ENCODE assay signal across 12 mouse cellular contexts in genomic region chr3:151891336-151891735, GRCm38 (mm10). TPM values are rescaled to one million over a fixed set of nuclear protein-coding genes. Genes with fewer than 3 reads are reported as not detected.
DNase-seq lines count a peak whose midpoint lies in the region; ATAC-seq and TF ChIP-seq lines count a peak whose summit lies in the region.
"Had no signal": no experiment of that assay in that cellular context is flagged by ENCODE, and none has a peak within 500 bp of the region (broad histone marks: within the 10 kb centered on the region; RNA-seq: fewer than 3 reads in every experiment).

No protein-coding gene starts in this region.

- ATAC-seq in forebrain, embryonic 14.5 days, result no peak
- no peak for ATAC-seq in forebrain, embryonic 13.5 days
- no peak for ATAC-seq in intestine, embryonic 15.5 days
- ATAC-seq in intestine, postnatal 0 days, result no peak

- no peak overlapping the region for H3K9ac ChIP-seq in forebrain, embryonic 14.5 days (ENCODE audit: low read length)
- H3K9ac ChIP-seq in forebrain, embryonic 13.5 days, result no peak overlapping the region
- no peak overlapping the region for H3K9ac ChIP-seq in intestine, embryonic 15.5 days
- no peak overlapping the region for H3K9ac ChIP-seq in intestine, postnatal 0 days (ENCODE audit: low read depth, low read length)
- H3K9ac ChIP-seq: hindbrain, embryonic 13.5 days; liver, postnatal 0 days had no signal

- H3K4me3 ChIP-seq in forebrain, embryonic 14.5 days (ENCODE audit: low read depth, low read length), result no peak overlapping the region
- H3K4me3 ChIP-seq in forebrain, embryonic 13.5 days, result no peak overlapping the region
- H3K4me3 ChIP-seq in intestine, embryonic 15.5 days (replicated peaks), result no peak overlapping the region
- H3K4me3 ChIP-seq in intestine, postnatal 0 days (ENCODE audit: low read depth, low read length), result no peak overlapping the region
- H3K4me3 ChIP-seq: hindbrain, embryonic 13.5 days; layer of hippocampus, adult 2 months; megakaryocyte, embryonic 14.5 days had no signal

- 0 out of 2 replicates have a peak, but pooled peaks cover 4% of the 10 kb centered on the region for H3K4me1 ChIP-seq in forebrain, embryonic 14.5 days (ENCODE audit: control insufficient read depth, insufficient read depth, low read length)
- H3K4me1 ChIP-seq in forebrain, embryonic 13.5 days, result 0 out of 2 replicates have a peak, but pooled peaks cover 4% of the 10 kb centered on the region
- peaks cover 10% of the 10 kb centered on the region; the same call in 1 of the 2 replicates for H3K4me1 ChIP-seq in intestine, embryonic 15.5 days (replicated peaks)
- H3K4me1 ChIP-seq in intestine, postnatal 0 days (replicated peaks; ENCODE audit: control insufficient read depth, insufficient read depth, low read length), result no peaks in the 10 kb centered on the region
- H3K4me1 ChIP-seq: megakaryocyte, embryonic 14.5 days had no signal

- H3K27ac ChIP-seq in forebrain, embryonic 14.5 days (ENCODE audit: low read depth, low read length), result no peak overlapping the region
- H3K27ac ChIP-seq in forebrain, embryonic 13.5 days, result no peak overlapping the region
- no peak overlapping the region for H3K27ac ChIP-seq in intestine, embryonic 15.5 days
- H3K27ac ChIP-seq in intestine, postnatal 0 days (ENCODE audit: low read depth, low read length), result no peak overlapping the region
- H3K27ac ChIP-seq: hindbrain, embryonic 13.5 days; layer of hippocampus, adult 2 months had no signal

- no peaks in the 10 kb centered on the region for H3K36me3 ChIP-seq in forebrain, embryonic 14.5 days (ENCODE audit: control insufficient read depth, insufficient read depth, low read length)
- no peaks in the 10 kb centered on the region for H3K36me3 ChIP-seq in forebrain, embryonic 13.5 days (ENCODE audit: poor library complexity, severe bottlenecking)
- H3K36me3 ChIP-seq in intestine, embryonic 15.5 days, result no peaks in the 10 kb centered on the region
- H3K36me3 ChIP-seq in intestine, postnatal 0 days (ENCODE audit: control insufficient read depth, insufficient read depth), result no peaks in the 10 kb centered on the region
- H3K36me3 ChIP-seq: hindbrain, embryonic 13.5 days had no signal

- 73% methylated on average over 3 of the region's 3 CpGs for WGBS in forebrain, embryonic 14.5 days
- WGBS in forebrain, embryonic 13.5 days, result 75% methylated on average over 3 of the region's 3 CpGs
- WGBS in intestine, embryonic 15.5 days, result 50% methylated on average over 3 of the region's 3 CpGs
- WGBS in intestine, postnatal 0 days, result 45% methylated on average over 3 of the region's 3 CpGs

- no peak for TF ChIP-seq CTCF in intestine, postnatal 0 days (IDR thresholded peaks at IDR 0.05; ENCODE audit: low read depth)

- no peak overlapping the region for H3K4me2 ChIP-seq in forebrain, embryonic 14.5 days (ENCODE audit: low read length)
- no peak overlapping the region for H3K4me2 ChIP-seq in forebrain, embryonic 13.5 days
- H3K4me2 ChIP-seq in intestine, embryonic 15.5 days (replicated peaks), result 0 out of 2 replicates have a peak overlapping the region, but pooled peaks have one; percentile 5
- H3K4me2 ChIP-seq in intestine, postnatal 0 days (replicated peaks; ENCODE audit: low read depth), result no peak overlapping the region
- H3K4me2 ChIP-seq: hindbrain, embryonic 13.5 days had no signal

- peak; percentile 22 for DNase-seq in forebrain, embryonic 14.5 days (ENCODE audit: low spot score)
- peak; percentile 11 for DNase-seq in MN1 (ENCODE audit: low spot score)
- peak; percentile 41 for DNase-seq in forelimb bud, embryonic 11.5 days (ENCODE audit: low read depth, low spot score)
- DNase-seq in adrenal gland, postnatal 10 days, result no peak
- no peak for DNase-seq in thymus, adult 18-20 months

- H3K27me3 ChIP-seq in forebrain, embryonic 14.5 days (replicated peaks; ENCODE audit: control insufficient read depth, insufficient read depth, low read length), result no peaks in the 10 kb centered on the region
- no peaks in the 10 kb centered on the region for H3K27me3 ChIP-seq in forebrain, embryonic 13.5 days
- no peaks in the 10 kb centered on the region for H3K27me3 ChIP-seq in intestine, embryonic 15.5 days (replicated peaks)
- no peaks in the 10 kb centered on the region for H3K27me3 ChIP-seq in intestine, postnatal 0 days (replicated peaks; ENCODE audit: control insufficient read depth, insufficient read depth, low read length)
- H3K27me3 ChIP-seq: hindbrain, embryonic 13.5 days; megakaryocyte, embryonic 14.5 days had no signal

- no peaks in the 10 kb centered on the region for H3K9me3 ChIP-seq in forebrain, embryonic 14.5 days (replicated peaks; ENCODE audit: control insufficient read depth, low read length)
- H3K9me3 ChIP-seq in forebrain, embryonic 13.5 days (replicated peaks), result no peaks in the 10 kb centered on the region
- no peaks in the 10 kb centered on the region for H3K9me3 ChIP-seq in intestine, embryonic 15.5 days
- H3K9me3 ChIP-seq in intestine, postnatal 0 days (ENCODE audit: control insufficient read depth), result no peaks in the 10 kb centered on the region
- H3K9me3 ChIP-seq: hindbrain, embryonic 13.5 days had no signal

RNA-seq across cellular contexts. Expression of gene Ptgfr, which starts 53.9 kb away (rescaled TPM):
- polyA plus RNA-seq in forebrain, embryonic 14.5 days (2014; fragmentation: Nextera tagmentation; extraction: Ambion mirVana), result 0.51 and 0.87 TPM in 2 replicates
- 0.27 and 0.28 TPM in 2 replicates for polyA plus RNA-seq in forebrain, embryonic 13.5 days (2015; fragmentation: Nextera tagmentation; extraction: Ambion mirVana)
- polyA plus RNA-seq in intestine, embryonic 15.5 days (2015; fragmentation: Nextera tagmentation; extraction: Ambion mirVana), result 0.33 and 0.56 TPM in 2 replicates
- polyA plus RNA-seq in intestine, postnatal 0 days (2015; fragmentation: Nextera tagmentation; extraction: Ambion mirVana), result 0.22 and 0.29 TPM in 2 replicates
- 1 to 10 TPM in 1 of 2 experiments, under 1 TPM in 1; 0.84 to 1.0 TPM for total RNA-seq in adrenal gland, postnatal 10 days (2021)
- polyA plus RNA-seq: liver, postnatal 0 days had no signal

Comparison
In these comparisons a context has a peak if more than half of its experiments do, and no peak if none do; other contexts are left out.
1. DNase-seq: peak in forebrain, embryonic 14.5 days (single experiment), MN1 (single experiment) and forelimb bud, embryonic 11.5 days (single experiment); none in adrenal gland, postnatal 10 days (single experiment) and thymus, adult 18-20 months (0 of 2).